Mouse (Mus musculus) cerebellum, adult 8-10 months (tissue): ENCODE measurements at regions not wholly inside any gene's neighbourhood (a gene's known extent, or its start where the extent isn't known, plus 50 kb on each side); places are given as distances from the start of the nearest gene placed in this dataset.
"Not testable (repeated sequence)": the region's sequence is repeated elsewhere in the genome, so short reads cannot be mapped to it uniquely, and the experiment has no call there.

ENCODE experiments used
- DNase-seq: peaks from one replicate; pipeline ENCODE4 v3.0.0; 2022

DNA sequence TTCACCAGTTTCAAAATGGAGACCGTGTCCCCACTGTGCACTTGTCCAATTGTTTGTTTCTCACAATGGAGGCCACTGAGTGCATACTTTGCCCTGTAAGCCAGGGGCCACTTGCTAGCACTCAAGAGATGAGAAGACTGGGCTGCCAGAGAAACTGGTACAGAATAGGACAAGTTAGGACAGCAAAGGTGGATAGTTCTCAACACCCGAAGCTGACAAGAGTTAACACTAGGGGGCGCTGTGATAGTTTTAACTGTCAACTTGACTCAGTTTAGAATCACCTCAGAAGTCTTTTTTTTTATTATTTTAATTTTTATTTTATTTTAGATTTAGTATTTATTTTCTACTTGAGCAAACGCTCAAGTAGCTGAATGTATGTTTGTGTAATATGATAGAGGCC lies 188.2 kb upstream of the Asap2 start:
- DNase-seq = not testable (repeated sequence)

DNA sequence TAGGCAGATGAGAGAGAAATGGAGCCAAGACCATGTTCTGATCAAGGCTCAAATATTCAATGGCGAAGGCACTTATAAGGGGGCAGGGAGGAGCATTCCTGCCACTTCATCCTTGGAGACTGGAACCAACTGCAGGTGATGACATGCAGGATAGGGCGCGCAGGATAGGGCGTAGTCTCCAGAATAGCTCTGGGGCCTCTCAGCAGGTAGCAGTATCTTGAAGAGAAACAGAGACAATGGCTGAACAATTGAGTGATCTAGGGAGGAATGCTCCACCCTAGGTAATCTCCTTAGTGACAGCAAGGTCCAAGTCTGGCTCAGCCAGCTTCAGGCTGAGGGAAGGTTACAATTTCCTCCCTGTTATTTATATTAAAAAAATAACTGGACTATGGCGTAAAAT lies 184.8 kb upstream of the Asap2 start:
- not testable (repeated sequence) for DNase-seq

DNA sequence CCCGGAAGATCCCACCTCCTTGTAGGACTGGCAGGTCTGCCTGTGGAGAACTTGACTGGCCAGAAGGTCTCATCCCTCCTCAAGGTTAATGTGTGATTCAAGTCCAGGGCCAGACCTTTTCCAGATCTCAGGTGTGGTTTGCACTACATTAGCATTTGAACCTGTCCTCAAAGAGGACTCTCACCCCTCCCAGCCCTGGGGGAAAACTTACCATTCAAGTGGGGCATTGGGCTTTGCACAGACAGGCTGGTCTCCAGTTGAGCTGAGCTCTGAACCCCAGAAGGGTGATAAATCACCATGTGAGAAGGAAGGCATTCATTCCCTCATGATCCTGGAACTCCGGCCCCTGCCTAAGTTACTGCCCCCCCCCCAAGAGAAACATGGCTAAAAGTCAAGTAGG lies 183.6 kb upstream of the Asap2 start:
- DNase-seq = no peak

DNA sequence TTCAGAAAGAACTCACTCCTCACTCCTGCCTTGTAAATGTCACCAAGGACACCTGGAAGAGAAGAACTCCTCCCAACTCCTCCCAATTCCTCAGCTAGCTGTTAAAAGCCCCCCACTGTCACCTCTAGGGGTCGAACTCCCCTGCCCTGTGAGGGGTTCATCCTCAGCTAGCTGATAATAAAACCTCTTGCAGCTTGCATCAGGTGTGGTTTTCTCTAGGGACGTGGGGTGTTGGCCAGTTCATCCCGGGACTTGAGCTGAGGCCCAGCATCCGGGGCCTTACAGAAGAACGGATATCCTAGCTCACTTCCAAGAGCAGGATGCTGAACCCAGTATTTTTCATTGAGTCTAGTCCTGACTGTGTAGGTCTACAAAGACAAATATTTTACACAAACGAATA lies 176.4 kb upstream of the Asap2 start:
- DNase-seq = not testable (repeated sequence)

DNA sequence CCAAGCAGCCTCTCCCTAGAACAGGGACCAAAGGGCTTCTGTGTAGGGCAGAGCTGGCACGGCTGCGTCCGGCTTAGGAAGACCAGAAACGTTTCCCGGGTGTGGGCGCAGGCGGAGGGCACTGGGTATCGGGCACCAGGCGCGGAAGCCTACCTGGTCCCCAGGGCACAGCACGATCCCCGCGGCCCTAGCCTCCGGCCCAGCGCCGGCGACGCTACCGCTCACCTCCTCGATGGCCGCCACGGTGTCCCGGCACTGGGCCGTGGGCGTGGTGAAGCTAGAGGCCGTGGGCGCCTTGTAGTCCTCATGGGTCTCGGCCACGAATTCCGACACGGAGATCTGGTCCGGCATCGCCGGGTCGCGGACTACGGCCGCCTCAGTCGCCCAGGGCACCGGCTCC lies 175.1 kb upstream of the Asap2 start:
- DNase-seq = not testable (repeated sequence)

DNA sequence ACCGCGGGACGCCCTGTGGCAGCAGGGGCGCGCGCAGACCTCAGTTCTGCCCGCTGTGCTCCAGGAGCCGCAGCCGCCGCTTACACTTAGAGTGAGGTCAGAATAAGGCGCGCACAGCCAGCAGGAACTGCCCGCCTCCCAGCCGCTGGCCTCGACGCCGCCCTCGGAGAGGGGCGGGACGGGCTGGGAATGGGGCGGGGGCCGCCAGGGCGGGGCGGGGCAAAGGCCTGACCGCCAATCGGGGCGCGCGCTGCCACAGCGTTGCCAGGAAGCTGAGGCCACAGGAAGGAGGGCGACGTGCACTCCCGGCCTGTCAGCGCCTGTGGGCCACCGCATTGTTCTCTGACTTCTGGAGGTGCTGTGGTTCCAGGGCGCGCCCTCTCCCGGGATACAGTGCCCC lies 174.7 kb upstream of the Asap2 start:
- DNase-seq = no peak

DNA sequence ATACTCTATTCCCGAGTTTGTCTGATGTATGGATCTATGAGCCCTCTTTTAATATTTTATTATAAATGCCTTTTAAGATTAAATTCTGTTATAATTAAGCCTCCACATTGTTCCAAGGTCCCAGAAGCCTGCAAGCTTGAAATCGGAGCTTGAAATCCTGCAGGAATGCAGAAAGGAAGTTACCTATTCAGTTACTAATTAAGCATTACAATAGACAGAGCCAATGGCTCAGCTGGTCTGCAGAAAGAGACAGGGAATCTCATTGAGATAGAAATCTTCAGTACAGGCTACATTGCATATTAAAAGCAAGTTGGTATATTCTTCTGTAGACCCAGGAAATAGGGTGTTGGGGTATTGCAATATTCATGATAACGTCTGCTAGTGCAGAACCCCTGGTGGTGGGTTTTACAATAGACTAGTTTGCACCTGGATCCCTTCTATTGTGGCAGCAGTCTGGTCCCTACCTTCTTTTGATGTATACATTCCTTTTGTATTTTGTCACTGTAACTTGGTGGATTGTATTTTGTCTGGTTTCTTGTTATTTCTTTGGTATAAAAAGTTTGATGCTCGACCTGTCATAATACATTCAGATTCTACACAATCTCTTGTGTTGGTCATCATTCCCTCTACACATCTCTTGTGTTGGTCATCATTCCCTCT lies 146.5 kb upstream of the Asap2 start:
- not testable (repeated sequence) for DNase-seq

DNA sequence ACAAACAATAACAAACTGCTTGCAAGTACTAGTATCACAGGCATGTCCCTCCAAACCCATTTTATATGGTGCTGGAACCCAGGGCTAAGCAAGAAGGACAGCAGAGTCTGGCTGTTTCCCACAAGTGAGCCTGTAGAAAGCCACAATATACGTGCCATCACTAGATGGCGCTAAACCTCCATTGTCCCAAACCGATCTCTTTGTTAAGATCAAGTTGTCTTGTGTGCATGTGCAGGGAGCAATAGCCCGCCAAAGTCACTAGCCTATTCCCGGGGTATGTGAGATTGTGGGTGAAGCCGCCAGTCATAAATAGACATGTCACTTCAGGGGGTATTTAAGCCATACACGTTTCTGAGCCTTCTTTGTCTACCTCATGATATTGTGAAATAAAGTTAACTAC lies 145.4 kb upstream of the Asap2 start:
- DNase-seq = peak; percentile 8

DNA sequence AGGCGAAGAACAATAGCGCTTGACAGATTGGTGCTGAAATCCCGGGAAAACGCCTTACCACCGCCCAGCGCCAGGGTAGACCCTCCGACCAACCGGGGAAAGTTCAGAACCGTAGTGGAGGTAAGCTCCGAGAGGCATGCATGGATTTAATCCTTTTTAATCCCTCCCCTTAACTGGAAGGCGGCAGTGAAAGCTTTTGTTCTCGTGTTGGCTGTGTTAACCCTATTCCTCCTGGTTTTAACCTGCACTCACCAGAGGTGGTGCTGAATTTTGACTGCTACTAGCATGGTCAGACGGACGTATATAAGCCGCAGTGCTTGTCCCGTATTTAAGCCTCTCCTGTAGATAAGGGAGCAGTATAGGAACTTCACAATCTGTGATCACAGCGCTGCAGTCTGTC lies 145.0 kb upstream of the Asap2 start:
- no peak for DNase-seq

DNA sequence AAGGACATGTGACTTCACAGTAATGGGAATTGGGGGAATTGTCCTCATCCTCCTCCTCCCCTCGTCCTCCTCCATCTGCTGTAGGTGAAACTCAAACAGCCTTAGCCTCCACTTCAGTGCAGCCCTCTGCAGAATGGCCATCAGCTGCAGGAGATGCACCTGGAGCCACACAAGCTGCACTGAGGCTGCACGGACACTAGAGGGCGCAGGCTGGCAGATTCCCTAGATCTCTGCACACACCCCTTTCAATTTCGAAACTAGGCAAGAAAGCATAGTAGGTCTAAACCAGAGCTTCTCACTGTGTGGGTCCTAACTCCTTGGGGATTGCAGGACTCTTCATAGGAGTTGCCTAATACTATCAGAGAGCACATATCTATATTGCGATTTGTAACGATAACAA lies 106.2 kb upstream of the Asap2 start:
- DNase-seq = not testable (repeated sequence)

DNA sequence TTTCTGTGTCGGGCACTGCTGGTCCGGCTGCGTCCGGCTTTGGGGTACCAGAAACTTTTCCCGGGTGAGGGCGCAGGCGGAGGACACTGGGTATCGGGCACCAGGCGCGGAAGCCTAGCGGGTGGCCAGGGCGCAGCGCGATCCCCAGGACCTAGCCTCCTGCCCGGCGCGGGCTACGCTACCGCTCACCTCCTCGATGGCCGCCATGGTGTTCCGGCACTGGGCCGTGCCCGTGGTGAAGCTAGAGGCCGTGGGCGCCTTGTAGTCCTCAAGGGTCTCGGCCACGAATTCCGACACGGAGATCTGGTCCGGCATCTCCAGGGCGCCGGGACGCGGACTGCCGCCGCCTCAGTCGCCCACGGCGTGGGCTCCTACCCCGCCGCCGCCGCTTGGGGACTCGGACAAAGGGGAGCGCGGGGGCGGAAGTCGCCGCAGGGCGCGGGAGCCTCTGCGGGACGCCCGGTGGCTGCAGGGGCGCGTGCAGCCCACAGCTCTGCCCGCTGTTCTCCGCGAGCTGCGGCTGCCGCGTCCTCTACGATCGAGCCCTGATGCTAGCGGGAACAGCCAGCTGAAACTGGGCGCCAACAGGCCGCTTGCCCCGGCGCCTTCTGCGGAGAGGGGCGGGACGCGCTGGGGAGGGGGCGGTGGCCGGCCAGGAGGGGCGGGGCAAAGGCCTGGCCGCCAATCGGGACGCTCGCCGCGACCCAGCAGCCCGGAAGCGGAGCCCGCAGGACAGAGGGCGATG lies 69.4 kb upstream of the Asap2 start:
- peak; percentile 27 for DNase-seq

DNA sequence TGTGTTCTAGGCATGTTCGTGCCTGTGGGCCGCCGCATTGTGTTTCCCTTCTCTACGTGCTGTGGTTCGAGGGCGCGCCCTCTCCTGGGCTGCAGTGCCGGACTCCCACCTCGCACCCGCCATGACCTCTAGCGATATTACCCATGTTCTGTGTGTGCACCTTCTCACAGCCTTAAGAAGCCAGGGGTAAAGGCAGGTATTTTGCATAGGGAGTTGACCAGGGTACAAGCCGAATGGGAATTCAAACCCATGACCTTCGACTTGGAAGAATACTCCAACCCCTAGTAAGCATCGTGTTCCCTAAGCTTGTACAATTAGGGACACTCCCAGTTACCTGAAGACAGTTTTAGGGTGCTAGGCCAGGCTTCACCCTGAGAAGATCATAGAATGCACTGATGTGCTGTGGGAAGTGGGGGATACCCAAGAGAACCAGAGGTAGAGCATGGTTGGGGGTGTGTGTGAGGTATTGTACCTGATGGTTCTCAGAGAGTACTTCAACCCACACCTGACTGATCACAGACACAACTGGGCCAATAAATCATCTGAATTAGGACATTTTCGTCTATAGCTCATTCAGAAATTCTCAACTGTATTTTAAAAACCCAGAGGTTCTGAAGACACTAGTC lies 68.7 kb upstream of the Asap2 start:
- DNase-seq = peak; percentile 21

DNA sequence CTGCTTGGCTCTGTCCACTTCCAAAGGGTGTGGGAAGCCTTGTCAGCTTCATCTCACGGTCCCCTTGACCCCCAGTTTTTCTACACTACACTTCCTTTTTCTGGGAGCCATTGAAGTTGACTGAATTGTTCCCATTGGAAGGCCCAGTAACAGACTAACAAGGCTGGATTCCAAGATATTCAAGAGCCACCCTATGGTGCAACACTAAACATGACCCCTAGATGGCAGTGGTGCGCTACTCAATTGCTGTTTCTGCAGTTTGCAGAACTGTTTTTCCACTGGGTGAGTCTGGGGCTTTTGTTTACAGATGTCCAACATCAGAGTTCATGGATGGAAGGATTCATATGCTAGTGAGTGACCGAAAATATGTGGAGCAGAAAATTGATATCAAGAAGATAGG lies 61.3 kb upstream of the Asap2 start:
- peak; percentile 31 for DNase-seq
